Mouse (Mus musculus): ENCODE data around the gene Rab11fip5.

The Rab11fip5 gene

GRCm38 (mm10) chr6:85348133-85348532 is 26.3 kb downstream of the Rab11fip5 start:
- in situ Hi-C loops (cut with MseI, MboI) = loop anchor here (5.0 kb wide), 2 partner anchors 39 to 49 kb away; no protein-coding TSS in a partner anchor

GRCm38 (mm10) chr6:85346028-85346634 is 28.3 kb downstream of the Rab11fip5 start:
- in situ Hi-C loops (cut with MseI, MboI) = loop anchor here (5.0 kb wide), 2 partner anchors 41 to 51 kb away; no protein-coding TSS in a partner anchor

- in situ Hi-C loops (cut with MseI, MboI) = loop anchor here (5.0 kb wide), 2 partner anchors 42 to 52 kb away; no protein-coding TSS in a partner anchor
These were observed 29.5 kb downstream of the Rab11fip5 start for GRCm38 (mm10) chr6:85344929-85345328.

GRCm38 (mm10) chr6:85343027-85343426 is 31.4 kb downstream of the Rab11fip5 start:
- in situ Hi-C loops (cut with MseI, MboI) = no loop called here

GRCm38 (mm10) chr6:85341814-85342501 is 32.5 kb downstream of the Rab11fip5 start:
- in situ Hi-C loops (cut with MseI, MboI) = no loop called here

- in situ Hi-C loops (cut with MseI, MboI) = no loop called here
These were observed 34.2 kb downstream of the Rab11fip5 start for GRCm38 (mm10) chr6:85340184-85340583.

GRCm38 (mm10) chr6:85339273-85339901 is 35.0 kb downstream of the Rab11fip5 start:
- in situ Hi-C loops (cut with MseI, MboI) = no loop called here

- in situ Hi-C loops (cut with MseI, MboI) = no loop called here
These were observed 37.5 kb downstream of the Rab11fip5 start for GRCm38 (mm10) chr6:85336944-85337343.

GRCm38 (mm10) chr6:85335352-85335751 is 39.1 kb downstream of the Rab11fip5 start:
- in situ Hi-C loops (cut with MseI, MboI) = no loop called here

GRCm38 (mm10) chr6:85334851-85335250 is 39.6 kb downstream of the Rab11fip5 start:
- in situ Hi-C loops (cut with MseI, MboI) = no loop called here

GRCm38 (mm10) chr6:85334251-85334650 is 40.2 kb downstream of the Rab11fip5 start:
- in situ Hi-C loops (cut with MseI, MboI) = no loop called here

- in situ Hi-C loops (cut with MseI, MboI) = no loop called here
These were observed 40.7 kb downstream of the Rab11fip5 start for GRCm38 (mm10) chr6:85333732-85334131.

- in situ Hi-C loops (cut with MseI, MboI) = no loop called here
These were observed 41.3 kb downstream of the Rab11fip5 start, which contains the start of gene Sfxn5 for GRCm38 (mm10) chr6:85333000-85333669. TSS of gene Sfxn5 (minus strand) at chr6:85333422.

- in situ Hi-C loops (cut with MseI, MboI) = no loop called here
These were observed 42.0 kb downstream of the Rab11fip5 start for GRCm38 (mm10) chr6:85332351-85332999.

- in situ Hi-C loops (cut with MseI, MboI) = no loop called here
These were observed 42.7 kb downstream of the Rab11fip5 start for GRCm38 (mm10) chr6:85331736-85332135.

GRCm38 (mm10) chr6:85331221-85331735 is 43.2 kb downstream of the Rab11fip5 start:
- in situ Hi-C loops (cut with MseI, MboI) = no loop called here

GRCm38 (mm10) chr6:85329666-85330185 is 44.7 kb downstream of the Rab11fip5 start:
- in situ Hi-C loops (cut with MseI, MboI) = no loop called here

- in situ Hi-C loops (cut with MseI, MboI) = no loop called here
These were observed 47.9 kb downstream of the Rab11fip5 start for GRCm38 (mm10) chr6:85326564-85326963.

- in situ Hi-C loops (cut with MseI, MboI) = no loop called here
These were observed 49.3 kb downstream of the Rab11fip5 start for GRCm38 (mm10) chr6:85325109-85325508.

- in situ Hi-C loops (cut with MseI, MboI) = no loop called here
These were observed 54.0 kb downstream of the Rab11fip5 start for GRCm38 (mm10) chr6:85320445-85320866.

GRCm38 (mm10) chr6:85316211-85316610 is 58.2 kb downstream of the Rab11fip5 start:
- in situ Hi-C loops (cut with MseI, MboI) = no loop called here

Measured in mouse trophoblast stem cell (cell line).